Mouse (Mus musculus): ENCODE data around the gene Gtpbp3. TPM values are rescaled to one million over a fixed set of nuclear protein-coding genes. Genes with fewer than 3 reads are reported as not detected.
"Not testable (repeated sequence)": the region's sequence is repeated elsewhere in the genome, so short reads cannot be mapped to it uniquely, and the experiment has no call there.

The Gtpbp3 gene
- polyA plus RNA-seq, 1 experiment from 2014 or later, result 13.7 TPM

DNA sequence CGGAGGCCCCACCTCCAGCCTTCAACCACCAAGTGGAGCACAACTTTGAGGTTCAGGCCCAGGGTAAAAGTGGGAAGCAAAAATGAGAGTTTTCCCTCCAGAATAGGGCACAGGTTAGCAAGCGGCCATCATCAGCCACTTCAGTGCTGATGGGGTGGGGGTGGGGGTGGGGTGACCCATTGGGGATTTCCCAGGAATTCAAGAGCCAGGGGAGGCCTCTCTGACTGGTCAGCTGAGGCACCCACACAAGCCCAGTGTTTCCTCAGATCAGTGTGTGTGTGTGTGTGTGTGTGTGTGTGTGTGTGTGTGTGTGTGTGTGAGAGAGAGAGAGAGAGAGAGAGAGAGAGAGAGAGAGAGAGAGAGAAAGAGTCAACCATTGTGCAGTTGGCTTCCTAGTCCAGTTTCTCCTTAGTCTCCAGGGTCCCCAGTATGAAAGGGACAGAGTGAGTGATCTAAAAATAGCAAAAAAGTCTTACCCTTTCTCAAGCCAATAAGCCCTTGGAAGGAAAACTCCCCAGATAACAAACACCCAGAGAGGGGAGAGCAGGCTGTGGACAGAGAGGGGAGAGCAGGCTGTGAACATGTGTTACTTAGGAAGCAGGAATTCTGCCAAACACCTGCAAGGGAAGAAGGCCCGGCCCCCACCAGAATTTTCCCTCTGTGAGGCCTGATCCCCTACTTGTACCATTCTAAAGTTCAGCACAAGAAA, 39.4 kb downstream of the Gtpbp3 start:
- Histone ChIP-seq H3K4me2 (replicated peaks) (no peak overlapping the region), H3K9me3 (no peaks in the 10 kb centered on the region), H3K27me3 (peaks cover 35% of the 10 kb centered on the region), H3K27ac (replicated peaks) (no peak overlapping the region), H3K36me3 (no peaks in the 10 kb centered on the region), H3K4me1 (peaks cover 4% of the 10 kb centered on the region; the same call in 1 of the 2 replicates), H3K9ac (replicated peaks) (no peak overlapping the region), H3K4me3 (no peak overlapping the region)
- ATAC-seq (replicated peaks), result no peak
- WGBS, result 42% methylated on average over 3 of the region's 3 CpGs

DNA sequence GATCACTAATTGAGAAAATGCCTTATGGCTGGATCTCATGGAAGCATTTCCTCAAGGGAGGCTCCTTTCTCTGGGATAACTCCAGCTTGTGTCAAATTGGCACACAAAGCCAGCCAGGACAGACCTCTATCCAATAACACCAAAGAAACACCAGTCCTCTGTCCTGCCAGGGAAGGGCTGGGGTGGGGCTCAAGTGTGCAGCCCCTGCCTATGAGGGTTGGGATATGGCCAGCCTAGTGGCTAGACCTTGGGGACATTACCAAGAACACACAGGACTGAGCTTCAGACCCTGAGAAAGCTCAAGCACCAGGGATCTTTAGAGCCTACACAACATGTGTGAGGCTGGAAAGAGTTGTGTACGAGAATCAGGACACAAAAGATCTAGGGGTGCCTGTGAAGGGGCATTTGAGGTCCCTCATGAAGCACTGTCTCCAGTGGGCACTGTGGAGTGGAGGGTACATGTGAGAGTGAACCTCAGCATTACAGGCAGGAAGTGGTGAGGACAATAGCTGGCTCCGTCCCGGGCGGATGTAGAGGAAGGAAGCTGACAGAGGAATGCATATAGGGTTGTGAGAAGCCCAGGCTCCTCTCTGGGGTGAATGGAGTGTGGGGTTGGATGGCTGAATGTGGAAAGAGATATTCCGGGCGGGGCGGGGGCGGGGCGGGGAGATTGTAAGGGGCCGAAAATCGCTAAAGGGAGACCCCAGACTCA, 40.6 kb downstream of the Gtpbp3 start:
- Histone ChIP-seq H3K36me3 (no peaks in the 10 kb centered on the region), H3K9ac (replicated peaks) (no peak overlapping the region), H3K27me3 (peaks cover 33% of the 10 kb centered on the region), H3K4me1 (peaks cover 4% of the 10 kb centered on the region; the same call in 1 of the 2 replicates), H3K27ac (replicated peaks) (peak overlapping the region; percentile 40; the same call in 1 of the 2 replicates), H3K4me2 (replicated peaks) (no peak overlapping the region), H3K9me3 (no peaks in the 10 kb centered on the region), H3K4me3 (no peak overlapping the region)
- no peak for ATAC-seq (replicated peaks)
- 88% methylated on average over 11 of the region's 11 CpGs for WGBS

DNA sequence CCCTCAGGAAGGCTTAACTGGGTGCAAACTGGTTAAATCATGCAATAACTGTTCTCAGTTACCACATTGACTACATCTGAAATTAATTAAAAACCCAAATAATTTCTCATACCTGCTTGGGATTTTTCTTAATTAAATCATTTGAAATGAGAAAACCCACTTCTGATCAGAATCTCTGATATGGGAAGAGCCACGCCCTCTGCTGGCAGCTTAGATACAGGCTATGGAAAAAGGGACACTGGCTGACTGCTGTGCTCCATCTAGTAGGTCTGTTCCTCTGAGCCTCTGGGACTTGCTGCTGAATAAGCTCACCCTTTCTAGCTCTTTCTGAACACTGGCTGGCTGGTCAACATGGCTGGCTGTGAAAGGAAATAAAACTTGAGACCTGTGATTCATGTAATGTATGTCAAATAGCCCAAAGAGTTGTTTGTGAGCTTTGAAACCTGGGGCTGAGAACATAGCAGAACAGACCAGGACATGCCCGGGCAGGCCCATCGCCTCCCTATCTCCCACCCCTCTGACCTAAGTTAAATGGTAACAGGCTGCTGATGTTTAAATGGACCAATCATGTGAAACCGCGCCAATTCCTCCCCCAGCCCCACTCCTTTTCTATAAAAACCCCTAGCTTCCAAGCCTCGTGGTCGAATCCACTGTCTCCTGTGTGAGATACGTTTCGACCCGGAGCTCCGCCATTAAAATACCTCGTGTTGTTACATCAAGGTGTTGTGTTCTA, 43.0 kb downstream of the Gtpbp3 start:
- WGBS, result 83% methylated on average over 6 of the region's 12 CpGs
- H3K27ac ChIP-seq (replicated peaks); H3K4me2 ChIP-seq (replicated peaks); ATAC-seq (replicated peaks); H3K9ac ChIP-seq (replicated peaks); H3K9me3 ChIP-seq; H3K4me3 ChIP-seq; H3K4me1 ChIP-seq; H3K36me3 ChIP-seq: not testable (repeated sequence)
- H3K27me3 ChIP-seq, result peaks cover 12% of the 10 kb centered on the region

DNA sequence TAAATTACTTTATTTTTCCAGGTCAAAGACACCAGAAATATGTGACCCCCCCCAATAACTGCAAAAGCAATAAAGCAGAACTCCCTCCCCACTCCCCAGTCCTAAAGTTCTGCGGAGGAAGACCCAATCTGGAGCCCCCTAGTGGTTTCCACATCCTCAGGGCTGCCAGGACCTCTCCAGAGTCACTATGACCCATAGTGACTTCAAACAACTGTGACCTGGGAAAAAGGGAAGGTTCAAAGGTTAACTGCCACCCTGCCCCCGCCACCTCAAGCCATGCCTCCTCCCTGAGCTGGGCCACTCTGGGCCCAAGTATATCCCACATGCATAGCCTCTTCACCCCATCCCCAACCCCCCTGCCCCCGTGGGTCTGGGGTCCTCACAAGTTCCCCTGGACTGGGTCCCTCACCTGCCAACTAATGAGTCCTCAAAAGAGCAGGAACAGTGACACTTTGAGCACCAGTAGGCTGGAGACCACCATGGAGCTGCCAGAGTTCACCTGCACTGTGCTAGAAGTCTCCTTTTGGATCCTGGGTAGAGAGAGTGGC, 46.4 kb downstream of the Gtpbp3 start:
- H3K27me3 ChIP-seq, result peaks cover 18% of the 10 kb centered on the region
- H3K36me3 ChIP-seq, result no peaks in the 10 kb centered on the region
- H3K4me2 ChIP-seq (replicated peaks), result no peak overlapping the region
- no peak overlapping the region for H3K27ac ChIP-seq (replicated peaks)
- WGBS, result 53% methylated on average over 3 of the region's 3 CpGs
- peaks cover 11% of the 10 kb centered on the region for H3K4me1 ChIP-seq
- H3K9me3 ChIP-seq, result no peaks in the 10 kb centered on the region
- no peak for ATAC-seq (replicated peaks)
- H3K9ac ChIP-seq (replicated peaks), result no peak overlapping the region
- H3K4me3 ChIP-seq, result no peak overlapping the region

DNA sequence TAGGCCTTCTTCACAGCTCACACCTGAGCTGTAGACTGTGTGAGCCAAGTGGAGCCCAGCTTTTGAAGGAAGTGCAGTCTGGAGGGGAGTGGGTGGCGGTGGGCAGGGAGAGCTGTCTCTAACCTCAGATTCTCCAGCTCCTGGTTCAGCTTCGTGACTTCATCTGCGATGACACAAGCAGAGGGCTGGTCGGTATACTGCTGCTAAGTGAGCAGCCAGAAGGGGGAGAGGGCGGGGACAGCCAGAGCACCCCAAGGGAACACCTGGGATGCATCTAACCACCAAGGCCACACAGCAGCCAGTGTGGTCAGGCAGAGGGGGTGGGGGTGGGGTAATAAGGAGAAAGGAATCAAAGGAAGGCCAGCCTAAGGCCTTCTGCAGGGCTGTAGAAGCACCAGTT, 47.8 kb downstream of the Gtpbp3 start:
- H3K4me1 ChIP-seq, result peaks cover 11% of the 10 kb centered on the region
- no peak overlapping the region for H3K4me2 ChIP-seq (replicated peaks)
- no peaks in the 10 kb centered on the region for H3K36me3 ChIP-seq
- no peak overlapping the region for H3K27ac ChIP-seq (replicated peaks)
- WGBS, result 64% methylated on average over 5 of the region's 5 CpGs
- peaks cover 21% of the 10 kb centered on the region for H3K27me3 ChIP-seq
- no peaks in the 10 kb centered on the region for H3K9me3 ChIP-seq
- H3K4me3 ChIP-seq, result no peak overlapping the region
- ATAC-seq (replicated peaks), result no peak
- H3K9ac ChIP-seq (replicated peaks), result no peak overlapping the region

DNA sequence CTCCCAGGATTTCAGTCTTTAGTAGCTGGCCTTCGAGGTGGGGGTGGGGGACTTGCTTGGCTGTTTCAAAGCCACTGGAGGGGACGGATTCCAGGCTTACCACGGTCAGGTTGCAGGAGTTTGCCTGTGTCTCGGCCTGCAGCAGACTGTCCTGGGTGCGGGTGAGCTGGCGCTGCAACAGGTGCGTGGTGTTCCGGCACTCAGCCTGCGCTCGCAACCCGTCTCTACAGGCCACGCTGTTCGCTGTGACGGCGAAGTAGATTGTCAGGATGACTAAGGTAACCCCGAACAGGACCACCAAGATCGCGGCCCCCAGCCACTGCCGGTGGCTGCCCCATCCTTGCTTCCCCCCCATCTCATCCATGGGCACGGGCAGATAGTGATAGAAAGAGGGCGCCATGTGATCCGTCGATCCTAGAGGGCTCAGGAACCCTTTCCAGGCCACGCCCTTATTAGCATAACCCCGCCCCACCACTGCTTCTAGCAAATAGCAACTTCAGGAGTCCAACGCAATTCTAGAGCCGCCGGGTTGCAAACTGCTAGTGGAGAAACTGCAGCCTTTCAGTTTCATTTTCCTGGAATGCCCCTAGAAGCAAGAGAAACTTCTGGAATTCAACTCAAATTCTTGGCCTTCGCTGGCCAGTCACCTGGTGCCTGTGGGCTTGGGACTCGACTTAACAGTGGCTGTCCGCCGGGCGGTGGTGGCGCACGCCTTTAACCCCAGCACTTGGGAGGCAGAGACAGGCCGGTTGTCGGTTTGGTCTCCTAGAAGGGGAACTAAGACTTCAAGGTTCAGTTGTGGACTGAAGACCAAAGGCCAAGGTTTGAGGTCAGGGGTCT, 49.3 kb downstream of the Gtpbp3 start, which contains the start of gene Bst2:
Gene Bst2, minus strand, starts transcription at position 429 of the 840 bp plus-strand sequence.
- H3K4me2 ChIP-seq (replicated peaks), result peak within 1 kb of the TSS; percentile 48
- H3K36me3 ChIP-seq, result no peaks in the 10 kb centered on the region
- H3K27me3 ChIP-seq, result peaks cover 21% of the 10 kb centered on the region
- 3% methylated on average over 37 of the region's 37 CpGs for WGBS
- peak within 1 kb of the TSS; percentile 24; the same call in 1 of the 2 replicates for H3K9ac ChIP-seq (replicated peaks)
- ATAC-seq (replicated peaks), result no peak
- peak within 1 kb of the TSS; percentile 29 for H3K4me3 ChIP-seq
- no peaks in the 10 kb centered on the region for H3K9me3 ChIP-seq
- H3K4me1 ChIP-seq, result peaks cover 11% of the 10 kb centered on the region
- H3K27ac ChIP-seq (replicated peaks), result no peak within 1 kb of the TSS

DNA sequence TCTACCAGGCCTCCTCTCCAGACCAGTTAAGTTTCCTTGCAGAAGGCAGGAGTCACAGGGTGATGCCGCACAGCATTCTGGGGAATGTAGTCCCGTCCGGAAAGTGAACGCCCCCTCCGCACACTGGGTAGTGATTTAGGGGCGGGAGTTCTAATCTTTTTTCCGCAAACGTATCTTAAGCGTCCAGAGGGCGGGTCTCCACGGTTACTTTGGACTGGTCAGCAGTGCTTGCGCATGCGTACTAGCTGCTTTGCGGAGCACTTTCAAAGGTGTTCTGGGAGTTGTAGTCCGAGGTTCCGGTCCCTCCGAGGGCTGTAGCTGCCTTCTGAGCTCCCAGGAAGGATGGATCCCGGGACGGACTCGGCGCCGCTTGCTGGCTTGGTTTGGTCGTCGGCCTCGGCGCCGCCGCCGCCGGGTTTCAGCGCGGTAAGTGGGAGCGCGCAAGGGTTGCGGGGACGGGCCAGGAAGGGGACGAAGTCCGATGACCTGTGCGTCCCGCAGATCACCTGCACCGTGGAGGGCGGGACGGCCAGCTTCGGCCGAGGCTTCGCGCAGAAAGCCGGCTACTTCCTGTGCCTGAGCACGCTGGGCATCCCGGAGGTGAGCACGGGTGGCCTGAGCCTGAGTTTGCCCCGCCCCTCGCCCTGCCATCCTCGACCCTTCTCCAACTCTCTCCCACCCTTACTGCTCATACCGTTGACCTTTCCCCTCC, 54.9 kb downstream of the Gtpbp3 start, which contains the start of gene Mvb12a:
Gene Mvb12a, plus strand, starts transcription at position 291 of the 712 bp plus-strand sequence.
- Histone ChIP-seq H3K4me2 (replicated peaks) (peak within 1 kb of the TSS; percentile 86), H3K4me1 (peaks cover 11% of the 10 kb centered on the region), H3K9ac (replicated peaks) (peak within 1 kb of the TSS; percentile 87), H3K27ac (replicated peaks) (peak within 1 kb of the TSS; percentile 36; the same call in 1 of the 2 replicates), H3K36me3 (peaks cover 17% of the 10 kb centered on the region), H3K9me3 (no peaks in the 10 kb centered on the region), H3K27me3 (peaks cover 8% of the 10 kb centered on the region; the same call in 1 of the 2 replicates), H3K4me3 (peak within 1 kb of the TSS; percentile 92)
- ATAC-seq (replicated peaks), result peak; percentile 96
- WGBS, result under 1% methylated on average over 55 of the region's 55 CpGs

DNA sequence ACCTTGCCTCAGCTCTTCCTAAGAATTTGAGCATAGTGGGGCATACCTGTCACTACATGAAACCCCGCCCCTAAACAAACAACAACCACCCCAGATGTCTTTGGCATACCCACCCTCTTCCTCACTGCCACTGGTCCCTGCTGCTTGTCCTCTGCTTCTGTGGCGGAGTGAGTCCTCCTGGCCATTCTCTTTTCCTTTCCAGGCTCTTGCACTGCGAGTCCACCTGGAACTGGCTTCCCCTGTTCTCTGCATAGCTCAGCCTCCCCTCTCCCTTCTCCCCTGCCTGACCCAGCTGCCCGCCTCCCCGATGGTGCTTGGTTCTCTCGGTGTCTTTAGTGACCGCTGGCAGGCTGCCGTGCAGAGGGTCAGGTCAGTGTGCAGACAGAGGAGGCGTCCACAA, 55.9 kb downstream of the Gtpbp3 start:
- Histone ChIP-seq H3K27ac (replicated peaks) (no peak overlapping the region), H3K36me3 (peaks cover 25% of the 10 kb centered on the region), H3K27me3 (0 out of 2 replicates have a peak, but pooled peaks cover 3% of the 10 kb centered on the region), H3K4me2 (replicated peaks) (peak overlapping the region; percentile 86), H3K4me3 (peak overlapping the region; percentile 92), H3K4me1 (peaks cover 10% of the 10 kb centered on the region), H3K9ac (replicated peaks) (no peak overlapping the region), H3K9me3 (no peaks in the 10 kb centered on the region)
- ATAC-seq (replicated peaks), result no peak
- WGBS, result 90% methylated on average over 9 of the region's 9 CpGs

DNA sequence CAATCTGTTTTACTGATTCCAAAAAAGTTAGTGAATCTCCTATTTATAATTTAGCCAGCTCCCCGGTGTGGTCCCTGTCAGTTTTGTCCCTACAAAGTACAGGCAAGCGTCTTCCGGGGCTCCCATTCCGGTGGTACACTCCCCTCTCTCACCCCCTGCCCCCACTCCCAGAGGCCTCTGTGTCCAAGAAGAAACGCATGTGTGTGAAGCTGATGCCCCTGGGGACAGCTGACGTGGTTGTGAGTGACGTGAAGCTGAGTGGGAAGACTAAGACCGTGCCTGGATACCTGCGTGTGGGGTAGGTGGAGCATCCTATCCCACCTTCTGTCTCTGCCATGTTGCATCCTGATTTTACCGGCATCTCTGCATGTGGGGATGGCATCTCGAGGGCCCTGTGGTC, 57.1 kb downstream of the Gtpbp3 start:
- Histone ChIP-seq H3K9me3 (no peaks in the 10 kb centered on the region), H3K27me3 (no peaks in the 10 kb centered on the region), H3K4me1 (peaks cover 10% of the 10 kb centered on the region), H3K36me3 (peaks cover 26% of the 10 kb centered on the region), H3K27ac (replicated peaks) (no peak overlapping the region), H3K4me2 (replicated peaks) (no peak overlapping the region), H3K9ac (replicated peaks) (no peak overlapping the region), H3K4me3 (no peak overlapping the region)
- no peak for ATAC-seq (replicated peaks)
- WGBS, result 93% methylated on average over 11 of the region's 11 CpGs

DNA sequence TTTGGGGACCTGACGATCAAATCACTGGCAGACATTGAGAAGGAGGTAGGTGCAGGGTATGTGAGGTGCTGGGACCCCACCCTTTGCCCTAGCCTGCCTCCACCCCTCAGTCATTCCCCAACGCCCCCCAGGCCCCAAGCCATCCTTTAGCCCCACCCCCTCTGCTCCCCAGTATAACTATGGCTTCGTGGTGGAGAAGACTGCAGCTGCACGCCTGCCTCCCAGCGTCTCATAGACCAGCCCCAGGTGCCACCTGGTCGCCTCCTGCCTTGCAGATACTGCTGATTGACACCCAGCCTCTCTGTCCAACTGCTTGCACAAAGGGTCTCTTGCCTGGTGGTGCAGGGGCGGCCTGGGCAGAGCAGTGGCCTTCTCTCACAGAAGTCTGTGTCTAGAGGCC, 59.7 kb downstream of the Gtpbp3 start:
- 87% methylated on average over 7 of the region's 7 CpGs for WGBS
- no peak for ATAC-seq (replicated peaks)

More for the DNA sequence above, 59.7 kb downstream of the Gtpbp3 start:
- Histone ChIP-seq H3K27me3 (no peaks in the 10 kb centered on the region), H3K9ac (replicated peaks) (no peak overlapping the region), H3K4me1 (peaks cover 10% of the 10 kb centered on the region), H3K4me3 (no peak overlapping the region), H3K9me3 (no peaks in the 10 kb centered on the region), H3K27ac (replicated peaks) (no peak overlapping the region), H3K36me3 (peaks cover 26% of the 10 kb centered on the region), H3K4me2 (replicated peaks) (no peak overlapping the region)
